7 mouse cellular contexts compared by ENCODE assay signal in genomic region chr9:64173666-64174220, GRCm38 (mm10). TPM values are rescaled to one million over a fixed set of nuclear protein-coding genes. Genes with fewer than 3 reads are reported as not detected.
DNase-seq lines count a peak whose midpoint lies in the region; ATAC-seq lines count a peak whose summit lies in the region.

No protein-coding gene starts in this region.

- no peaks in the 10 kb centered on the region for H3K27me3 ChIP-seq in megakaryocyte, embryonic 14.5 days (replicated peaks)
- H3K27me3 ChIP-seq in forebrain, embryonic 10.5 days (ENCODE audit: poor library complexity, severe bottlenecking) = no peaks in the 10 kb centered on the region
- H3K27me3 ChIP-seq in limb, embryonic 13.5 days = no peaks in the 10 kb centered on the region
- no peaks in the 10 kb centered on the region for H3K27me3 ChIP-seq in stomach, embryonic 15.5 days (replicated peaks)

- H3K4me3 ChIP-seq in megakaryocyte, embryonic 14.5 days (replicated peaks) = peak overlapping the region; percentile 97
- H3K4me3 ChIP-seq in forebrain, embryonic 10.5 days = peak overlapping the region; percentile 86
- peak overlapping the region; percentile 64 for H3K4me3 ChIP-seq in limb, embryonic 13.5 days
- H3K4me3 ChIP-seq in stomach, embryonic 15.5 days (replicated peaks) = peak overlapping the region; percentile 98

- ATAC-seq in megakaryocyte, adult 5-6 weeks (ENCODE audit: poor library complexity, severe bottlenecking) = no peak
- no peak; the same call in 1 of the 2 replicates for ATAC-seq in limb, embryonic 13.5 days (ENCODE audit: low FRiP score, low read depth)
- no peak for ATAC-seq in stomach, embryonic 15.5 days (ENCODE audit: insufficient read depth, low FRiP score, low read depth)
- no peak for ATAC-seq in frontal cortex, adult (ENCODE audit: low TSS enrichment)

- H3K27ac ChIP-seq in forebrain, embryonic 10.5 days = peak overlapping the region; percentile 98
- peak overlapping the region; percentile 90; the same call in 1 of the 2 replicates for H3K27ac ChIP-seq in limb, embryonic 13.5 days
- peak overlapping the region; percentile 98 for H3K27ac ChIP-seq in stomach, embryonic 15.5 days

- H3K4me2 ChIP-seq in limb, embryonic 13.5 days (replicated peaks) = peak overlapping the region; percentile 83
- peak overlapping the region; percentile 64 for H3K4me2 ChIP-seq in stomach, embryonic 15.5 days

- no peak for DNase-seq in forebrain, embryonic 10.5 days (ENCODE audit: extremely low spot score, low spot score)
- no peak for DNase-seq in cerebellum, postnatal 36 days

- peaks cover 51% of the 10 kb centered on the region for H3K4me1 ChIP-seq in megakaryocyte, embryonic 14.5 days
- peaks cover 40% of the 10 kb centered on the region for H3K4me1 ChIP-seq in forebrain, embryonic 10.5 days
- peaks cover 25% of the 10 kb centered on the region for H3K4me1 ChIP-seq in limb, embryonic 13.5 days
- H3K4me1 ChIP-seq in stomach, embryonic 15.5 days = peaks cover 2% of the 10 kb centered on the region; the same call in 1 of the 2 replicates

- H3K36me3 ChIP-seq in megakaryocyte, embryonic 14.5 days (replicated peaks; ENCODE audit: low read length) = peaks cover 42% of the 10 kb centered on the region
- peaks cover 51% of the 10 kb centered on the region for H3K36me3 ChIP-seq in forebrain, embryonic 10.5 days (replicated peaks)
- peaks cover 42% of the 10 kb centered on the region for H3K36me3 ChIP-seq in limb, embryonic 13.5 days
- peaks cover 36% of the 10 kb centered on the region for H3K36me3 ChIP-seq in stomach, embryonic 15.5 days

- no peaks in the 10 kb centered on the region for H3K9me3 ChIP-seq in megakaryocyte, embryonic 14.5 days
- no peaks in the 10 kb centered on the region for H3K9me3 ChIP-seq in forebrain, embryonic 10.5 days
- H3K9me3 ChIP-seq in limb, embryonic 13.5 days = no peaks in the 10 kb centered on the region
- H3K9me3 ChIP-seq in stomach, embryonic 15.5 days = no peaks in the 10 kb centered on the region

- under 1% methylated on average over 16 of the region's 16 CpGs for WGBS in forebrain, embryonic 10.5 days
- WGBS in limb, embryonic 13.5 days = 0% methylated on average over 16 of the region's 16 CpGs
- WGBS in stomach, embryonic 15.5 days = under 1% methylated on average over 16 of the region's 16 CpGs

- peak overlapping the region; percentile 86 for H3K9ac ChIP-seq in limb, embryonic 13.5 days
- H3K9ac ChIP-seq in stomach, embryonic 15.5 days = peak overlapping the region; percentile 90

RNA-seq across cellular contexts. Expression of gene Rpl4, which starts 0.6 kb away (rescaled TPM):
- polyA plus RNA-seq in megakaryocyte, embryonic 14.5 days (2012; ENCODE audit: insufficient read depth, low replicate concordance) = 57.3 and 309 TPM in 2 replicates
- 2,055 and 2,225 TPM in 2 replicates for total RNA-seq in megakaryocyte, adult 5-6 weeks (2015)
- 1,695 and 1,727 TPM in 2 replicates for total RNA-seq in megakaryocyte, adult 5-6 weeks (2017)
- polyA plus RNA-seq in forebrain, embryonic 10.5 days (2016; fragmentation: Nextera tagmentation; extraction: Ambion mirVana) = 1,283 and 1,312 TPM in 2 replicates
- 1,136 and 1,154 TPM in 2 replicates for polyA plus RNA-seq in limb, embryonic 13.5 days (2015; fragmentation: Nextera tagmentation; extraction: Ambion mirVana)
- polyA plus RNA-seq in stomach, embryonic 15.5 days (2015; fragmentation: Nextera tagmentation; extraction: Ambion mirVana) = 1,181 and 1,204 TPM in 2 replicates

RNA-seq across cellular contexts. Expression of gene Zwilch, which starts 0.8 kb away (rescaled TPM):
- 4.4 TPM in 1 of 2 replicates, not detected in the other for polyA plus RNA-seq in megakaryocyte, embryonic 14.5 days (2012; ENCODE audit: insufficient read depth, low replicate concordance)
- total RNA-seq in megakaryocyte, adult 5-6 weeks (2015) = 22.3 and 26.7 TPM in 2 replicates
- total RNA-seq in megakaryocyte, adult 5-6 weeks (2017) = 76.4 and 109 TPM in 2 replicates
- polyA plus RNA-seq in forebrain, embryonic 10.5 days (2016; fragmentation: Nextera tagmentation; extraction: Ambion mirVana) = 47.5 and 49.3 TPM in 2 replicates
- 19.3 and 23.7 TPM in 2 replicates for polyA plus RNA-seq in limb, embryonic 13.5 days (2015; fragmentation: Nextera tagmentation; extraction: Ambion mirVana)
- 19.8 and 21.4 TPM in 2 replicates for polyA plus RNA-seq in stomach, embryonic 15.5 days (2015; fragmentation: Nextera tagmentation; extraction: Ambion mirVana)

RNA-seq across cellular contexts. Expression of gene Snapc5, which starts 5.3 kb away (rescaled TPM):
- 0.56 TPM in 1 of 2 replicates, not detected in the other for polyA plus RNA-seq in megakaryocyte, embryonic 14.5 days (2012; ENCODE audit: insufficient read depth, low replicate concordance)
- total RNA-seq in megakaryocyte, adult 5-6 weeks (2015) = 25.6 and 31.7 TPM in 2 replicates
- 70.1 and 76.7 TPM in 2 replicates for total RNA-seq in megakaryocyte, adult 5-6 weeks (2017)
- polyA plus RNA-seq in forebrain, embryonic 10.5 days (2016; fragmentation: Nextera tagmentation; extraction: Ambion mirVana) = 35.6 and 38.1 TPM in 2 replicates
- polyA plus RNA-seq in limb, embryonic 13.5 days (2015; fragmentation: Nextera tagmentation; extraction: Ambion mirVana) = 30.4 and 30.5 TPM in 2 replicates
- polyA plus RNA-seq in stomach, embryonic 15.5 days (2015; fragmentation: Nextera tagmentation; extraction: Ambion mirVana) = 31.1 and 32.8 TPM in 2 replicates

RNA-seq across cellular contexts. Expression of gene Lctl, which starts 56.8 kb away (rescaled TPM):
- polyA plus RNA-seq in megakaryocyte, embryonic 14.5 days (2012; ENCODE audit: insufficient read depth, low replicate concordance) = not detected in 2 replicates
- total RNA-seq in megakaryocyte, adult 5-6 weeks (2015) = not detected in 2 replicates
- not detected in 2 replicates for total RNA-seq in megakaryocyte, adult 5-6 weeks (2017)
- polyA plus RNA-seq in forebrain, embryonic 10.5 days (2016; fragmentation: Nextera tagmentation; extraction: Ambion mirVana) = 0.11 TPM in 1 of 2 replicates, not detected in the other
- polyA plus RNA-seq in limb, embryonic 13.5 days (2015; fragmentation: Nextera tagmentation; extraction: Ambion mirVana) = not detected in 2 replicates
- 0.06 TPM in 1 of 2 replicates, not detected in the other for polyA plus RNA-seq in stomach, embryonic 15.5 days (2015; fragmentation: Nextera tagmentation; extraction: Ambion mirVana)

Comparison
In these comparisons a context has a peak if more than half of its experiments do, and no peak if none do; other contexts are left out.
1. RNA of gene Snapc5, which starts 5.3 kb away (polyA plus RNA-seq): 35.6 to 38.1 TPM in forebrain, embryonic 10.5 days, 31.1 to 32.8 TPM in stomach, embryonic 15.5 days and 30.4 to 30.5 TPM in limb, embryonic 13.5 days; 0.56 TPM in megakaryocyte, embryonic 14.5 days; every median in the first group is over 10 times any median in the second.
2. Peak in every context shown above with its lines, with median percentiles within 50 percentile points of each other: H3K4me3 ChIP-seq and H3K27ac ChIP-seq.